Mouse (Mus musculus) liver (tissue): ENCODE data around the gene Dgki.

Experiments used
- DNase-seq: peaks from one replicate; pipeline ENCODE4 v3.0.0-alpha.2; 2020; ENCODE audit warnings: mixed read lengths

Gene Dgki

DNA sequence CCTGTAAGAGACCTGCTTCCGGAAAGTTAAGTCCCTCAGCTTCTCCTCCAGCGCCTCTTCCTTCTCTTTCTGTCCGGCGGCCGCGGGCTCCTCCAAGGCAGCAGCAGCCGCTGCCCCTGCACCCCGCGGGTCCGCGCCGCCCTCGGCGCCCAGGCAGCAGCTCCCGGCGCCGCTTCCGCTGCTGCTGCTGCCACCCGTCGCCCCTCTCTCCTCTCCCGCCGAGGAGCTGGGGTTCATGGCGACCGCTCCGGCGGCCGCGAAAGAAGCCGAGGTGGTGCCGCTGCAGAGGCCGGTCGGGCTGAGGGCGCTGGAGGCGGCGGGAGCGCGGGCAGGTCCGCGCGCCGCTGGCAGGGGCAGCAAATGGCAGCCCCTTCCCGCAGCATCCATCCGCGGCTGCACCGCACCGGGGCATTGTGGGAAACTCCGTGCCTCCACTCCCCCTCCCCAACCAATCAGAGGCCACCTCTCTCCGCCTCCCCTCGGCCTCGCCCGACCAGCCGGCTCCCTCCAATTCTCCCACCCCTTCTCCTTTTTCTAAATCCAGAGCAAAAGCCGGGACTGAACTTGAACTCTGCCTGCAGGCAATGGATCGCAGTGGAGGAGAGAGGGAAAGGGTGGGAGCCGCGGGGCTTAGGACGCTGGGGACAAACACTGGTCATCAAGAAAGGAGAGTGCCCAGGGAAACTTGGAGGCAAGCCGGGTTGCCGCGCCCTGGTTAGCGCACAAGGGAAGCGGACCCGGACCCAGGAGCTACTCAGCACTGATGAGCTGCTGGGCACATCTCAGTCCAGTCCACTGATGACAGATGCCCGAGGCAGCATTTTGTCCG, at the start of gene Dgki:
Gene Dgki, minus strand, starts transcription at position 623 of the 829 bp plus-strand sequence.
- peak; percentile 5 for DNase-seq

DNA sequence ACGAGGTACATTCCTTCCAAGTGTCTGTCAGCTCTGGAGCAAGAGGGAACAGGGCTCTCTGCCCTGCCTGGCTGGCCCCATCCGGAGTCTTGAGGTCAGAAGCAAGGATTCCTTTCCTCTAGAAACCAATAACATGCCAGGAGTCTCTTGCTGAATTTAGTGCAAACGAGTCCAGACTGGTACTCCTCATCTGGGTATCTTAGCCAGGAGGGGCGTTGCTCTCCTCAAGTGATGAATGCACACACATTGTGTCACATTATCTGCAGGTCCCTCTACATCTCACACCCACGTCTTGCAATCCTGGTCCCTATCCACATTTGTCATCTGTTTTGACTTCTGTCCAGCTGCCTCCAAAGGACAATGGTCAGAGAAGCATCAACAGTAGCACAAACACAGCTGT, 47.6 kb upstream of the Dgki start:
- no peak for DNase-seq

DNA sequence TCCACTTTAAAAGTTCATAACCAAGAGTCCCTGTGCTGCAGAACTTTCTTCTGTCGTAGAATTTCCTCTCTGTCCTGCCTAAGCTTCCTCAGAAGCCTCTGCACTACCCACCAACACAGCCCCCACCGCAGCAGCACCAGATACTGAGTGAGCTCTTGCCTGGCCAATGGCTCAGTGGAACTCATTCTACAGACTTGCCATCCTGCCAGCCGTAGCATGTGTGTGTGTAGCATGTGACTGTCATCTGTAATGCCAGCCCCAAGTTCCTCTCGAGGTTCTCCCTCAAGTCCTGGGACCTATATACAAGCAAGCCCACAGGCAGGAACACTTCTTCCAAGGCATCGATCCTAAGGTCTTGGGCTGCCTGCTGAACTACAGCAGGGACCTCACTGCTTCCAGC, 38.1 kb upstream of the Dgki start:
- DNase-seq: no peak

DNA sequence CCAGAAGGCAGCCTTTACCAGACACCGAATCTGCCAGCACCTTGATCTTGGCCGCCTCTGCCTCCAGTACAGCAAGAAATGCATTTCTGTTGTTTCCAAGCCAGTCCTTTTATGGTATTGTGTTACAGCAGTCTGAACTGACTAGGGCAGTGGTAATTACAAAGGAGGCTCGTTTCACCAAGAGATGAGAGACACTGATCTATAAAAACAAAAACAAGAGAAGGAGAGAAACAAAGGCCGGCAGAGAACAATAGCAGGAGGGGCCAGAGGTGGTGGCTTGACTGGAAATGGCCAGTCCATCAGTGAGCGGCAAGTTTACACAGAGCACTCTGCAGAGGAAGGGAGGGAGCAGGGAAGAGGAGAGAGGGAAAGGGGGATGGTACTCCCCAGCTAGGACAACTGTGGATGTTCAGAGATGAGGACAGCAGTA, 36.9 kb upstream of the Dgki start:
- no peak for DNase-seq

DNA sequence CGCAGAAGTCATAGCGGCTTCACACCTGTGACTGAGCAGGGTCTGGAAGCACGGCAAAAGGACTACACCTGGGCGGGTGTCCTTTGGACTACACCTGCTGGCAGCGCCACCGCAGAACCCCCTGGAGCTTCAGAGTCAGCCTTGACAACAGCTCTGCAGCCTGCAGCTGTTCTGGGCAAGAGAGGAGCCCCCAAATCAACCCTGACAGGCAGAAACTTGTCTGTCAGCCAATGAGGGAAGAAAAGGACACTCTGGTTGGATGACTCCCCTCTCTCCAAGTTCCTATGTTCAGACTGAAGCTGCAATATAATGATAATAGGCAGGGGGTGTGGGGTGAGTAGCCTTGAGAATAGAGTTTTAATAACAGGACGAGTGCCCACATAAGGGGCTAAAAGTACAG, 36.4 kb upstream of the Dgki start:
- no peak for DNase-seq

DNA sequence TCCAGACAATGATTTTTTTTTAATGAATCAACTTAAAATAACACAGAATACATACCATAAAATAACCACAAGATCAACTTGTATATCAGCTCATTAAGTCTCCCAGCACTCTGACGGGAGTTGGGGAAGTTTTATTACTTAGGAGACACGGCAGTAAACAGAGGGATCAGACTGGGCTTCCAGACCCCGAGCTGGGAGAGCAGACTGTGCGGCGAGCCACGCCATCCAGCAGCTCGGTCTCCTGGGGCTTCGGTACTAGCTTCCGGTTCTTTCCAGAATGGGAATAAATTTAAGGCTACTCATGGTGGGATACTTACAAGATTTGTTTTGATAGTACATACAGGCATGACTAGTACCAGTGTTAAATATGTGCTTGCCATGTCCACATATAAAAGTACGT, 32.9 kb upstream of the Dgki start:
- DNase-seq: no peak

DNA sequence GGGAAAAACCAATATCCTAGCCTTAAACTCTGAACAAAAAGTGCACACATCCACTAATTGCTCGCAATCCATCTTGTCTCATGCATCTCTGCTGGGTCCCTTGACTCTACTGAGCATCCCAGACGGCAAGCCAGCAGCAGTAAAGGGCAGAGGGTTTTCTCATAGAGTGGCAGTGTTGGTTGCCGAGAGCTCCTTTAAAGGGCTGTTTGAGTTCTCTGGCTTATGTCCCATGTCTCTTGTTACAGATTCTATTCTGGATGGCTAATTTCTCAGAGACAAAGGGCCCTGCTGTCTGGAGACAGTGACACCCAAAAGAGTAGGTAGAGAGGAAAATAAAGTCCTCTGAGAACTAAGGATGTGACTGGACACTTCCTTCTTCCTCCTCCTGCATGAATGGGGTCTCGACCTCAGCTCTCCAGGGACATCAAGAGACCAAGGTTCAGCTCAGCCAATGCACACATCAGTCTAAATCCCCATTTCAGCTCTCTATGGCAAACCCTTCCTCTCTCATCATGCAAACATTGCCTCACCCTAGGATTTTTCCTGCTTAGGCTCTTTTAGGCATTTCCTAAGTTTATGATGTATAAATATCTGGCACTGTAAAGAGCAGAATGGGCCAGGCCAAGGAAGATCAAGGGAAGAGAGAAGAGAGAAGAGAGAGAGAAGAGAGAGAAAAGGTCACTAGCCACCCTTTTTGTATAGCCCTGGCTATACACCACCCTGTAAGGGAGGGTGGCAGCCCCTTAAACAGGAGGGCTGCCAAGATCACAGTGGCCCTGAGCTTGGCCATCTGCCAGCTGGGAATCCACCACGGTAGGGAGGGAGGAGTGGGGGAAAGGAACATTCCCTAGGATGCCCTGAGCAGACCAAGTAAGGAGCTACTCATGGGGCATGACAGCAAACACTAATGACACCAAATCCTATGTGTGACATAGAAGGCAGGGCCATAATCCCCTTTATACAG, 30.2 kb upstream of the Dgki start:
- no peak for DNase-seq

DNA sequence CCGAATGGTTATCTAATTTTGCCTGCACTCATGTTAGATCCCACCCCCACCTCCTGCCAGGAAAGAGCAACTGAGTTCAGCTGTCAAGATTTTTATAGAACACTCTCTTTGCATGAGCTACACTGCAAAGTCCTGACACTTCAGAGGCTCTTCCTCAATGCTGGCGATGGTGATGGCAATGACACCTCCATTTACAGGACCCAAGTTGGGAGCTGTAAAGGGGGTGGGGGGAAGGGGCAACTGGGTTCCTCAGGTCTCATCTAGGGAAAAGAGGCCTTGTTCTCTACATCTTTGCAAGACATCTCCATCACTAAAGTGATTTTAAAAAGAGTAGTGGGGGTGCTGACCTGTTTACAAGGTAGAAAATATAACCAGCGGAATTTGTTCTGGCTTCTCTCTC, 29.4 kb upstream of the Dgki start:
- DNase-seq: no peak

DNA sequence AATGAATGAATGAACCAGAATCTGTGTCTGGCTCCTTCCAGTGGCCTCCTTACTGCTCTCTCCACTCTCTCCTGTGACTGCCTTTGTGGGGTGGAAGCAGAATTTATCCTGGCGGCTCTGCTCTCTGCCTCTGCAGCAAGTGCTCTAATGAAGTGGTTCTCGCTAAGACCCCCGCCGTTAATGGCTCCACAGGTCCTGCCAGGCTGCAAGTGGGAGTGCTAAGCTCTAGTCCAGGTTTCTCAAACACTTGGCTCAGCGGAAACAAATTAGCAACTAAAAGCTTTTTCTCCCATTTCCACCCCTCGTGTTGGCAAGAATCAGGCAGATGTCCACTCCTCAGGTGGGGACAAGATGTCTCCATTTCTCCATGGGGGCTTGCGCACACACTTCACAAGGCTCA, 28.7 kb upstream of the Dgki start:
- no peak for DNase-seq

DNA sequence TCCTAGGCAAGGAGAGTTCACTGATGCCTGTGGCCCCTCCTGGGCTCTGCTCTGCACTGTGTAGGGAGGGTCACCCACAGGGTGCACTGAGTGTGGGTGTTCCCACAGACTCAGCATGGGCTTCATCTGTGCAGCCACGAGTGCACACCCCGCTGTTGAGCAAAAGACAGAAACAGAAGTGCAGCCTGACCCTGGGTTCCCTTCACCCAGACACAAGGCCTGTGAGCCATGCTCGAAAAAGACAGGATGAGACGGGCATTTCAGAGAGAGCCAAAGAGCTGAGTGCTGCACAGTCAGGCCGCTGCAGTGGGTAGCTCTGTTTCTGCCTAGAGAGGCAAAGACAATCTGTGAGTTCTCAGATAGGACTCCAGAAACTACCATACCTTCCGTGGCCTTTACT, 27.5 kb upstream of the Dgki start:
- no peak for DNase-seq

DNA sequence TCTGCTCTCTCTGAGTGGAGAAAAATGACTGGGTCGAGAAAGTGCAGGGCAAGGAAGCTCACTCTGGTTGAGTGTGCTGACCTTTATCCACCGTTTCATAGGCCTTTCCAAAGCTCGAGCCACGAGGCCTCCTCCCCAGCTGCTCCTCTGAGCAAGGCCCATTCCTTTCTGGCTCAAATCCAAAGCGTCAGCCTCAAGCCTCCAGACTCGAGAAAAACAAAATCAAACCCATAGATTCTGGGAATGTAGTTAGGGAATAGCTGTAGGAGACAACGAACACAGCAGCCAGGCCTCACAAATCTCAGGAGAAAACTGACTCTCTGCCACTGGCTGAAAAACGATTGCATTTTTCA, 26.6 kb upstream of the Dgki start:
- no peak for DNase-seq

DNA sequence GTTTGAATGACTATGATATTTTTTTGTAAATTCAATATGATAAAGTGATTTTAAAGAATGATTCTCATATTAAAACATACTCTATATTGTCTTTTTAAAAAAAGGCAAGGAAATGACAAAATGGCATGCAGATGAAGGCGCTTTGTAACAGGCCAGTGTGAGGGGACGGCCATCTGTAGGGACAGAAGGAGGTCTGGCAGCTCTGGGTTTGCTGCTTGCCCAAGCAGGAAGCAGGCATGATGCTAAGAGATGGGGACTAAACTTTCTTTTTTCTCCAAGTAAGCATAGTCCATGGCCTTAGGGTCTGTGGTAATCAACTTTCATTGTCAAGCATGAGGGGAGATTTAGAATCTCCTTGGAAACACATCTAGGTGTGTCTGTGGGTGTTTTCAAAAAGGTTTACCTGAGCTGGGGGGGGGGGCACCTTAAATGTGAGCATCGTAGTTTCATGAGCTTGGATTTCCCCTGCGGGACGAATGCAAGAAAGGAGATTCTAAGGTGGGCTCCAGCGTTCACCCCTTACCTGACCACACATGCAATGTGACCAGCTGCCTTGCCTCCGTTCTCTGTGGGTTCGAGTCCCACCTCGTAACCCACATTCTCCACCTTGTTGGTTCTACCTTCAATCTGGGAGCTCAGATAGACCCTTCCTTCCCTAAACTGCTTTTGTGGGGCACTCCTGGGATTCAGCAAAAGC, 26.1 kb upstream of the Dgki start:
- no peak for DNase-seq

DNA sequence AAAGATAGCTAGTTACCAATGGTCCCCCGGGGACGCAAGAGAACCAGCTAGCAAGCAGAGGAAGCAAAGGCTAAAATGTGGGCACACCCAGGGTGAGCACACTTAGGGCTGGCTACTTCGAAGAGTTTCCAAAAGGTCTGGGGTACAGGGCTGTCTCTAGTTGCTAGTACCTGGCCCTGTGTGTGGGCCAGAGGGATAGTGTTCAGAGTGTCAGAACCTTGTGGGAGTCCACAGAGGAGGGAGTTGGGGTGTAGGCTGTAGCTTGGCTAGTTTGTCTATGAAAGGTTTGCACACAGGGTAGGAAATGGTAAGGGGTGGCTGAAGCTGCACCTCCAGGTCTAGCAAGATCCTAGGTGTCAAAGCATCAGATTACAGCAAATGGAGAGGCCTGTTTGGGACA, 25.1 kb upstream of the Dgki start:
- DNase-seq: no peak

DNA sequence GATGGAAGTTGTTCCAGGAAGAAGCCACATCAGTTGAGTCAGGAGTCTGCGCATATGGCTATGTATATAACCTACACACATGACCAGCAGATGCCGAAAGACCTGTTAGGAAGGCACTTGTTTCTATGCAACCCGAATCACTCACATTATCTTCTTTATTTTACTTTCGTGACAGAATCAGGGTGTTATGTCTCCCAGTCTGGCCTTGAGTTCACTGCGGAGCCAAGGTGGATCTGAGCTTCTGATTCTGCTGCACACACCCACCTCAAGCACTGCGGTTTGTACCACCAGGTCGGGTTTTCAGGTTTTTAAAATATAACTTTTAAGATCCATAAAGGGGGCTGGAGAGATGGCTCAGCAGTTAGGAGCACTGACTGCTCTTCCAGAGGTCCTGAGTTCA, 22.7 kb upstream of the Dgki start:
- DNase-seq: no peak

DNA sequence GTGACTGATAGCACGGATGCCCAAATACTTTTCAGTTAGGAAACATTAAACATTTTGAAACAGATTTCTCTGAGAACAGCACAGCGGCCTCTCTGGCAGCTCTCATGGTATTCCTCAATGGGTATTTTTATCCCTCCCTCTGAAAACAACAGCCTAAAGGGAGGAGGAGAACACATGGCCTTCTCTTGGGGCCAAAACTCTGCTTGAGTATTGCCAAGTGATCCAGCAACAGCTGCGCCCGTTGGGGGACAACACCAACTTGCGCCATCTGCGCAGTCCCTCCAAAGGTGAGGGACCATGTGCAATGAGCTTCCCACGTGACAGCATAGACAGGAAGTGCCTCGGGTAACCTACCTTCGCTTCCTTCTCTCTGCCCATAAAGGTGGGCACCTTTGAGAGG, 22.1 kb upstream of the Dgki start:
- no peak for DNase-seq

DNA sequence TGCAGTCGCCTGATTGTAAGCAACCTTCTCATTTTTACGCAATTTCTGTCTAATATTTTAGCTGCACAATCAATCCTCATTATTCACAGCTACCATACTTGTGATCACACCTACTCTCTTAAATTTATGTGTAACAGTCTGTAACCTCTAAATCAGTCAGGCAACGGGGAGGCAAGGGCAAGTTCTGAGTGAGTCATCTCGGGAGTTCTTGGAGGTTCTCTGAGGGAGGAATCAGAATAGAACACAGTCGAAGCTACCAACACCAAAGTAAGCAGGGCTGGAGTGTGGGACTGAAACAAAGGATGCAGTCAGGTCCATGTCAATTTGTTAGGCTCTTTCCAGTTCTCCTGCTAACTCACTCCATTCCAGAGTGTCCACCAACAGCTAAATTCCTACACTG, 17.9 kb upstream of the Dgki start:
- DNase-seq: no peak

DNA sequence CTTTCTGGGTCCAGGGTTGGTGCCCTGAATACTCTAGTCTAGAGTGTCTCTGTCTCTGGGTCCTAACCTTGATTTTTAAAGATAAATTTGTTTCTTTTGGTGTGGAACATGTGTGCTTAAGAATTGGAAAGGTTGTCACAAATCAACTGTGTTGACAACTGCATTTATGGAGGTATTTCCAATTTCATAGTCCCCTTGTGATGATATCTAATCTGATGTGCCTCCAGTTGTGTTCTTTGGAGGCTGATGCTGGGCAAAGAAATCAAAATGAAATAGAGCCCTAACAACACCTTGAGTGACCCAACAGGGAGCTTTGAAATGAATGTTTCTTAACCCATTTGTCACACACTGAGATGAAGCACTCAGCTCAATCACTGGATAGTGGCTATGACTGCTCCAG, 15.5 kb upstream of the Dgki start:
- no peak for DNase-seq

DNA sequence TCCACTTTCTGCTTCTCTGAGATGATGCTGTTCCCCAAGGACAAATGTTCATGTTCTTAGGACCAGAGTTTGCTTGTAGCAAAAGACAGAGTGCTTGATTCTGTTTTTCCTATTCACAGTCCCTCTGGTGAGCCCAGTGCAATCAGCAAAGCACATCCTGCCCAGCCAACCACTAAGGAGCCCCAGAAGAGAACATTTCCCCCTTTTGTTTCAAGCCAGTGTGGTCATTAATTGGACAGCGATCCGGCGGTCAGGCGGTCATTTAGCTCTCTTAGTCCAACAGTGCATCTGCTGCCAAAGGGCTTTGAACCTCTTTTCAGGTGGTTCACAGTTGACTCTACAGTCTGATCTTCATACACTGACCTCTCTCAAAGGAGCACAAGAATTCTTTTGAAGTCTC, 10.6 kb upstream of the Dgki start:
- DNase-seq: no peak

DNA sequence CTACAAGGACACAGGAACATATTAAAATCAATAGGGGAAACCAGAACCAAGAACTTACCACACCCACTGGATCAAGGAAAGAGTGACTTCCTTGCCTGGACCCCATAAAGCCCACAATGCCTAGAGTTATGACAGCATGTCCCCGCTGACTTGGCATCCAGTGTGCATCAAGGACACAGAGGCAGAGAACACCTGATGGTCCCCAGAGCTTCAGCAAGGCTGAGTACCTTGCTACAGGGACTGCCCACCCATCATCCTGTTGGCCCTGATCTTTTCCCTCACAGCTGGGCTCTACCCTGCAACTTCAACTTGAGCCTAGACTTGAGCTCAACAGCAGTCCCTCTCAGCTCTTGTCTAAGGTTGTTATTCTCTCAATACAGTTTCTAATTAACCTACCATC, 6.6 kb upstream of the Dgki start:
- no peak for DNase-seq

DNA sequence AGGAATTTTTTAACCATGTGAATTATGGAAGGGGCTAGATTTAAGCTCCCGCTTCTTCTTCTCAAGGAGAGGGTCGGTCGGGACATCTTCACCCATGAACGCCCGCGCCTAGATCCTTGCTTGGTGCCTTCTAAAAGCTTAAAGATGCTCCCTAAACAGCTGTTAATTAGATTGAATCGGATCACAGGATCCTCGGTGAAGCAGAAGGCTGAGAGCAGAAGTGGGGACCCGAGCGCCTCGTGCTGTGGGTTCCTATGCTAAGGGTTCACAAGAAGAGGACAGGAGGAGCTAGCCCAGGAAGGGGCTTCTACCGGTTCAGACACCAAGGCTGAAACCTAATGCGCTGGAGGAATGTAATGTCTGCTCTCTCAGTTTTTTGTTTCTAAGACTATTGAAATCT, 508 bp upstream of the Dgki start:
- no peak for DNase-seq

DNA sequence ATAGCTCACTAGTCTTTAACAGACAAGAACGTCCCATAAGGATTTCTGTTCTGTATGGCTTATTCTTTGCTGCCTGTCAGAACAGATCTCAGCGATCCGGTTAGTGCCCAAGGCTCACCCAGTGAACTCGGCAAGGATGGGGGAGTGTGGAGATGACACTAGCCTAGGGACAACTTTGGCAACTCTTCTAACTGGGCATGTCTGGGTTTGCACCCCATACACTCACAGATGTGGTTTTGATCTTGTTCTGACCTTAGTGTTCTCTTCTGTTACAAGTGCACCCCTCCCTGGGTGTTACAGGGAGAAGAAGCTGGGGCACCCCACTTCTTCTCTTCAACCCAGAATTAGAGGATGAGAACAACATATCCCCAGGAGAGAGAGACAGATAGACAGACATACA, 1.0 kb downstream of the Dgki start:
- no peak for DNase-seq

DNA sequence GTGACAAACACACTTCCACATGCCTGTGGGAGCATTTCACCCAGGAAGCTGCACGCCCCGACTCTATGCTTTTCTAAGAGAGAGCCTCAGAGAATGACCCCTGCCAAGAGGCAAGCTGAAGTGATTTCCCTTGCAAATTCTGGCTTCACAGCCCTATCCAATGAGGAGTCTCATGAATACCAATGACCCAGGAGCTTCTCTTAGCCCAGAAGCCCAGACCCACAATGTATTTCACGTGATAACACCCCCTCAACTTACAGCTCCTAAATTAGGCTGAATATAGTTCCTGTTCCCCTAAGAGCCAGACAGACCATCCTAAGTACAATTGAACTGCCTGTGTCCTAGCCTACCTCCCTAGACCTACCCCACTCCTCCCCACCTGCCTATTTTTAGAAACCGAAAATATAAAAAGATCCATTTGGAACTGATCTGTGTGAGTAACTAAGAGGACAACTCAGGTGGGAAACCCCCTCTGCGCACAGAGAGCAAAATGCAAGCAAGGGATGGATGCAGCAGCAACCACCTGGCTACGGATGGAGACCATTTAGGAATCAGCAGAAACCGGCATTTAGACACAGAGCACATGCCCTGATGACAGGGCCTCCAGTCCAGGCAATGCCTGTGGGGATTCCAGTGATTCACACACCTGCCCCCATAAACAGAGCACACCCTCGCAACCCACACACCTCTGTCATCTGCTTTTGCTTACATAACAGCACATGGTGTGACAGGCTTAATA, 2.1 kb downstream of the Dgki start:
- DNase-seq: no peak

DNA sequence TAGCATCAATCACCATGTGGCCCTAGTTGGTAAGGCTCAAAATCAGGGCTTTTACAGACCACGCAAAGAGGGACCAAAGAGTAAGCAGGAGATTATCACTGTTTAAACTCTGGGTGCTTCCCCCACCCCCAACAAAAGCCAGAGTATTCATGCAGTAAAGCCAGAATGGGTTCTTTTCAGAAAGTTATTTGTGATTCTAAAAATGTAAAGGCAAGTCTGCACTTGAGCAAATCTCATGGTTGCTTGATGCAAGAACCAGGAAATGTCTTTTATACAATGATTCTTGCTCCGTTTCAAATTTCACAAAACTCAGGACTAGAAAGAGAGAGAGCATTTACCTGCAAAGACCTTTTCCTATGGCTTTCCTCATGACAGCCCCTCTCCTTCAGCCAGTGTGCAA, 7.9 kb downstream of the Dgki start:
- DNase-seq: no peak
